Mouse (Mus musculus) C2C12 (cell line): Measurements from ENCODE around the gene Noto. TPM values are rescaled to one million over a fixed set of nuclear protein-coding genes. Genes with fewer than 3 reads are reported as not detected.

Experiments
- H3K27me3 ChIP-seq: one replicate; pipeline ENCODE4 v1.6.1; 2011; ENCODE audit not compliant: control insufficient read depth, insufficient read depth, insufficient read length
- H3K36me3 ChIP-seq: one replicate; pipeline ENCODE4 v1.6.1; 2011; ENCODE audit not compliant: control insufficient read depth, insufficient read depth
- H3K4me3 ChIP-seq: one replicate; pipeline ENCODE4 v1.5.1; 2011; ENCODE audit warnings: mild to moderate bottlenecking, control low read depth; ENCODE audit not compliant: poor library complexity, insufficient read depth, severe bottlenecking
- H3K79me2 ChIP-seq: one replicate; pipeline ENCODE4 v1.6.1; 2011; ENCODE audit not compliant: control insufficient read depth, insufficient read depth
- H3K79me3 ChIP-seq: one replicate; pipeline ENCODE4 v1.6.1; 2011; ENCODE audit warnings: low read depth, control low read depth
- H3ac ChIP-seq: one replicate; pipeline ENCODE3; 2011; ENCODE audit warnings: low read depth; ENCODE audit not compliant: control insufficient read depth, insufficient read length
- CEBPB ChIP-seq: IDR thresholded peaks from one replicate; pipeline ENCODE4 v1.6.1; 2011; ENCODE audit warnings: low read depth, mild to moderate bottlenecking, control low read depth, moderate library complexity
- CTCF ChIP-seq: IDR thresholded peaks from one replicate; pipeline ENCODE4 v1.5.1; 2011; ENCODE audit not compliant: control insufficient read depth, insufficient read depth, insufficient read length
- FOSL1 ChIP-seq: IDR thresholded peaks from one replicate; pipeline ENCODE4 v1.8.0; 2011; ENCODE audit warnings: mild to moderate bottlenecking, low read length; ENCODE audit not compliant: poor library complexity, insufficient read depth, severe bottlenecking
- MAX ChIP-seq: IDR thresholded peaks from one replicate; pipeline ENCODE4 v1.6.1; 2011; ENCODE audit warnings: mild to moderate bottlenecking, control low read depth
- MYOD1 ChIP-seq: IDR thresholded peaks from one replicate; pipeline ENCODE4 v1.6.1; 2011; ENCODE audit warnings: low read depth; ENCODE audit not compliant: control insufficient read depth, insufficient read length
- MYOG ChIP-seq: IDR thresholded peaks from one replicate; pipeline ENCODE4 v1.6.1; 2011; ENCODE audit not compliant: control insufficient read depth, insufficient read length; ENCODE audit errors: extremely low read depth
- USF1 ChIP-seq: IDR thresholded peaks from one replicate; pipeline ENCODE4 v1.6.1; 2011; ENCODE audit warnings: low read depth, mild to moderate bottlenecking, control low read depth, moderate library complexity
- polyA plus RNA-seq: library from polyadenylated mRNA; unstranded; fragments of >200 nt; fragmentation: generic; extraction: Trizol; gene quantifications from one replicate; pipeline ENCODE4 v1.2.1, GENCODE M21; 2012; ENCODE audit warnings: missing spikeins

Noto gene
- polyA plus RNA-seq, 1 experiment = not detected

- Histone ChIP-seq H3ac (no peak overlapping the region), H3K27me3 (peaks cover 79% of the 10 kb centered on the region), H3K79me3 (no peaks in the 10 kb centered on the region), H3K36me3 (no peaks in the 10 kb centered on the region), H3K4me3 (no peak overlapping the region), H3K79me2 (no peaks in the 10 kb centered on the region)
- TF ChIP-seq MYOG (no peak), CTCF (no peak), CEBPB (no peak), FOSL1 (no peak), MYOD1 (no peak), USF1 (no peak), MAX (no peak)
These were observed 14.7 kb upstream of the Noto start for GRCm38 (mm10) chr6:85409003-85409402.

GRCm38 (mm10) chr6:85410771-85411273 is 12.9 kb upstream of the Noto start:
- peaks cover 77% of the 10 kb centered on the region for H3K27me3 ChIP-seq

GRCm38 (mm10) chr6:85415829-85416228 is 7.9 kb upstream of the Noto start:
- peaks cover 44% of the 10 kb centered on the region for H3K27me3 ChIP-seq
- H3K36me3 ChIP-seq = no peaks in the 10 kb centered on the region
- TF ChIP-seq USF1 (no peak), MYOD1 (no peak), CEBPB (no peak), CTCF (no peak), MAX (no peak), MYOG (no peak), FOSL1 (no peak)
- no peak overlapping the region for H3ac ChIP-seq
- H3K79me2 ChIP-seq = no peaks in the 10 kb centered on the region
- no peak overlapping the region for H3K4me3 ChIP-seq
- H3K79me3 ChIP-seq = no peaks in the 10 kb centered on the region

More at GRCm38 (mm10) chr6:85410771-85411273, 12.9 kb upstream of the Noto start:
- Histone ChIP-seq H3ac (no peak overlapping the region), H3K79me2 (no peaks in the 10 kb centered on the region), H3K79me3 (no peaks in the 10 kb centered on the region), H3K4me3 (no peak overlapping the region), H3K36me3 (no peaks in the 10 kb centered on the region)
- TF ChIP-seq CTCF (peak; percentile 69), USF1 (no peak)

- TF ChIP-seq FOSL1 = no peak
- no peak for TF ChIP-seq CTCF
- TF ChIP-seq MYOG = no peak
- TF ChIP-seq USF1 = no peak
- no peak for TF ChIP-seq MAX
- no peak for TF ChIP-seq CEBPB
- no peak for TF ChIP-seq MYOD1
- H3K27me3 ChIP-seq = peaks cover 53% of the 10 kb centered on the region
- H3K79me2 ChIP-seq = no peaks in the 10 kb centered on the region
- no peak overlapping the region for H3ac ChIP-seq
- H3K36me3 ChIP-seq = no peaks in the 10 kb centered on the region
- H3K4me3 ChIP-seq = no peak overlapping the region
- no peaks in the 10 kb centered on the region for H3K79me3 ChIP-seq
These were observed 4.5 kb upstream of the Noto start for GRCm38 (mm10) chr6:85419150-85419549.

- Histone ChIP-seq H3K36me3 (no peaks in the 10 kb centered on the region), H3ac (no peak overlapping the region), H3K79me2 (peaks cover 47% of the 10 kb centered on the region), H3K27me3 (peaks cover 11% of the 10 kb centered on the region), H3K79me3 (peaks cover 39% of the 10 kb centered on the region), H3K4me3 (peak overlapping the region; percentile 78)
- TF ChIP-seq MAX (no peak), FOSL1 (no peak), MYOD1 (no peak), CTCF (no peak), MYOG (no peak), CEBPB (no peak), USF1 (no peak)
These were observed 7.7 kb downstream of the Noto start for GRCm38 (mm10) chr6:85431274-85431841.

- H3K79me3 ChIP-seq = peaks cover 40% of the 10 kb centered on the region
- peaks cover 8% of the 10 kb centered on the region for H3K27me3 ChIP-seq
- H3K4me3 ChIP-seq = peak within 1 kb of the TSS; percentile 78
- H3K79me2 ChIP-seq = peaks cover 53% of the 10 kb centered on the region
- no peaks in the 10 kb centered on the region for H3K36me3 ChIP-seq
- H3ac ChIP-seq = peak within 1 kb of the TSS; percentile 83
- TF ChIP-seq CEBPB (no peak), MAX (peak; percentile 83), MYOG (no peak), MYOD1 (no peak)
These were observed 8.3 kb downstream of the Noto start, which contains the start of gene Smyd5 for GRCm38 (mm10) chr6:85431842-85432431. Gene Smyd5, plus strand, starts transcription at chr6:85431989.
